Mouse (Mus musculus) neutrophil, adult 59 days (primary cell): Measurements from ENCODE around the gene Depdc1a. TPM values are rescaled to one million over a fixed set of nuclear protein-coding genes. Genes with fewer than 3 reads are reported as not detected.

Experiments
- total RNA-seq, 2 experiments: library from RNA; stranded (reverse); gene quantifications; 1 replicate in 1 of 2; 2 replicates in 1 of 2; pipeline ENCODE4 v1.2.4; 2023

Gene Depdc1a
- total RNA-seq = 10 to 100 TPM; 14.1 to 16.6 TPM

GRCm38 (mm10) chr3:159495243-159495801 is at the start of gene Depdc1a:
Depdc1a (plus strand) TSS chr3:159495433.

Other genes starting within 250 kb of the Depdc1a start
- not detected for gene Rpe65, start 103.7 kb downstream of the Depdc1a start, total RNA-seq